Mouse (Mus musculus) cerebellum, adult 9-11 months (tissue): ENCODE measurements around the gene Rhox2b.
"Not testable (repeated sequence)": the region's sequence is repeated elsewhere in the genome, so short reads cannot be mapped to it uniquely, and the experiment has no call there.

Experiments used
- DNase-seq: peaks from one replicate; pipeline ENCODE4 v3.0.0; 2022

Gene Rhox2b

DNA sequence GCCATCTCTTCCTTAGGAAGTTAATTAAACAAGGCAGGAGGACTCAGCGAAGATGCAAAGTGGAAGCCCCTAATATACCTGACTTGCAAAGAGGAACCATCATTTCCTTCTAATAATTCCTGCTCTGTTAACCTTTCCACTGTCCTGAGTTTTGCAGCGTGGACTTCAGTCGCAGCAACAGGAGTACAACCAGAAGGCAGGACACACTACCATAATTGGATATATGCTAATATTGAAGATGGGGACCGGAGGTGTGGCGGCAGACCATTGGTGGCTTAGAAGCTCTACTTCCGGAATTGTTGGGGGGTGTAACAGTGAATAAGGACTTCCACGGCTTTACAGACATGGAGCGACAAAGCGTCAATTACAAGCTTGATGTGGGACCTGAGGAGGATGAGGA lies at the start of gene Rhox2b:
TSS of gene Rhox2b (plus strand) at position 301 of the 400 bp plus-strand sequence.
- DNase-seq, result not testable (repeated sequence)

DNA sequence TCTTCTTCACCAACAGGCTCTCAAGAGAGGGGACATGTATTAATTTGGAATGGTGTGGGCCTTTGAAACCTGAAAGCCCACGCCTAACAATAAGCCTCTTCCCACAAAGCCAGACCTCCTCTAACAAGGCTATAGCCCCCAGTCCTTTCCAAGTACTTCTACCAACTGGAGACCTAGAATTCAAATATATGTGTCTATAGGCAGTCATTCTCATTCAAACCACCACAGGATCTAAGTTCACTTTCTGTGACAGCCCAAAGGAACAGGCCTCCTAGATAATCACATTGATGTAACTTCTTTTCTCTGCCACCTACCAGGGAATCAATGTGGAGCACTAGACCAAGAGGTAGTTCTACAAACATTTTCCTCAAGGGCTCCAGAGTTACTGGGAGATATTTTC lies 32.1 kb upstream of the Rhox2b start, which contains the start of gene Rhox3a2:
TSS of gene Rhox3a2 (plus strand) at position 301 of the 400 bp plus-strand sequence.
- DNase-seq, result not testable (repeated sequence)

DNA sequence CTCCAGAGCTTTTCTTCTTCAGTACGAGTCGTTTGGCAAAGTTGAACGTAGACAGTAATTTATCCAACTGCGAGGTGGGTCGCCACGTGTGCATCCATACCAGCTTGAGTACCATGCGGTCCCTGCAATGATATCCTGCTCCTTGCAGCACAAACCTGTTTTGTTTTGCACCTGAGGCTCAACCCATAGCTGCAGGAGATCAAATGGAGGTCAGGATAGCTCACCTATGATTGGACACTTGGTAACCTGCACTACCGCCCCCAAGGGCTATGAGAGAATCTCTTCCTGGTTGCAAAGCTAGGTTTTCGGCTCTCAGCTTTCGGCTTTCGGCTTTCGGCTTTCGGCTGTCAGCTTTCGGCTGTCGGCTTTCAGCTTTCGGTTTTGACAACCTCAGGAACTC lies 21.3 kb upstream of the Rhox2b start, which contains the start of gene Rhox4a2:
TSS of gene Rhox4a2 (plus strand) at position 301 of the 400 bp plus-strand sequence.
- DNase-seq, result not testable (repeated sequence)

DNA sequence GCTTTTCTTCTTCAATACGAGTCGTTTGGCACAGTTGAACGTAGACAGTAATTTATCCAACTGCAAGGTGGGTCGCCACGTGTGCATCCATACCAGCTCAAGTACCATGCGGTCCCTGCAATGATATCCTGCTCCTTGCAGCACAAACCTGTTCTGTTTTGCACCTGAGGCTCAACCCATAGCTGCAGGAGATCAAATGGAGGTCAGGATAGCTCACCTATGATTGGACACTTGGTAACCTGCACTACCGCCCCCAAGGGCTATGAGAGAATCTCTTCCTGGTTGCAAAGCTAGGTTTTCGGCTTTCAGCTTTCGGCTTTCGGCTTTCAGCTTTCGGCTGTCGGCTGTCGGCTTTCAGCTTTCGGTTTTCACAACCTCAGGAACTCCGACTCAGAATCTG lies 20.3 kb downstream of the Rhox2b start, which contains the start of gene Rhox4b:
TSS of gene Rhox4b (plus strand) at position 301 of the 400 bp plus-strand sequence.
- not testable (repeated sequence) for DNase-seq

DNA sequence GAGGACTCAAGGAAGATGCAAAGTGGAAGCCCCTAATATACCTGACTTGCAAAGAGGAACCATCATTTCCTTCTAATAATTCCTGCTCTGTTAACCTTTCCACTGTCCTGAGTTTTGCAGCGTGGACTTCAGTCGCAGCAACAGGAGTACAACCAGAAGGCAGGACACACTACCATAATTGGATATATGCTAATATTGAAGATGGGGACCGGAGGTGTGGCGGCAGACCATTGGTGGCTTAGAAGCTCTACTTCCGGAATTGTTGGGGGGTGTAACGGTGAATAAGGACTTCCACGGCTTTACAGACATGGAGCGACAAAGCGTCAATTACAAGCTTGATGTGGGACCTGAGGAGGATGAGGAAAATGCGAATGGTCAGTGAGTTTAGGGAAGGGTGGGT lies 41.5 kb downstream of the Rhox2b start, which contains the start of gene Rhox2c:
TSS of gene Rhox2c (plus strand) at position 301 of the 400 bp plus-strand sequence.
- not testable (repeated sequence) for DNase-seq

DNA sequence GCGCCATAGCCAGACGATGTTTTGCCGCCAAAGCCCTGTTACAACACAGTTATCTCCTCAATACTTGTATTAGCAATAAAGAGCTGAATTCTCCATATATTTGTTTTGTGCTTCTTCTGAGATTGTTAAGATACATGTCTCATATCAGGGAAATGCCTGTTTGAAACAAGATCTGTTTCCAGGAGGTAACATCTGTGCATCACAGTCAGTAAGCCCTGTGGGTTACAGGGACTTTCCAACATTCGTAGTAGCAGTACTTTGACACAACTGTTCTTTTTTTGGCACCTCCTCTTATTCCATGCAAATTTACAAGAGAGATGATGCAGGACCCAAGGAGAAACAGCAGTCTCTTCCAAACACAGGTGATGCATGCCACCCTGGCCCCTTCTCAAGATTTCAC lies 46.4 kb downstream of the Rhox2b start, which contains the start of gene Rhox3c:
TSS of gene Rhox3c (plus strand) at position 301 of the 400 bp plus-strand sequence.
- DNase-seq, result not testable (repeated sequence)
